Mouse (Mus musculus): Measurements from ENCODE around the gene Itih2. TPM values are rescaled to one million over a fixed set of nuclear protein-coding genes. Genes with fewer than 3 reads are reported as not detected.
A peak's percentile ranks its signal among the peaks of the same experiment; 100 is the strongest.

The Itih2 gene
- polyA plus RNA-seq, 1 experiment from 2014 or later: 3.4 TPM

DNA sequence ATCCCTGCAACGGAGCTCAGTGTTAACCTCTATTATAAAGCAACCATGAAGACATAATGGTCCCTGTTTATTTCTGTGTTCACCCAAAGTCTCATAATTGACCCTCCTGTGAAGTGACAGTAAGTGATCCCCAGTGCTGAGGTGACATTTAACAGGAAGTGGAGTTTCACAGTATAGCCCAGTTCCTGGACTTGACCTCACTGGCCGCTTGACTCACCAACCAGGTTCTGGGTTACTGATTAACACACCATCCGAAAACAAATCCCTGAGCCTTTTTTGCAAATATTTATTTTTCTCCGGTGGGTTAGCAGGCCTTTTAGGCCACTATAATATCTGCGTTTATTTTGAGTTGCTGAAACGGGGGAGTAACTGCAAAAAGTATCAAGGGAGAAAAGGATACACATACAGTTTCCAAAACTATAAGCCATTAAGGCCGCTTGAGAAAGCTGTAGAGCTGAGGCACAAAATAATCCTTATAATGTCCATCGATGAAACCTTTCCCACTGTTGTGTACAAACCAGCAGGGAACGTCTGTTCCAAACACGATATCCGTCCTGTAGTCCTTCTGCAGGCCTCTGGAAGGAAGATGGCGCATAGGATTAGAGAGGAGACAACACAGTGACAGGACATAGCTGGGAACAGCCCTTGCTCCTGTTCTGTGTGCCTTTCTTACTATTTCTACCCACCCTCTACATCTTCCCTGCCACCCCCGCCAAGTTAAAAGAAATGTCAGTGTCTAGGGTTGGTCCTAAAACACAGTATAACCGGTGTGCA is 36.7 kb downstream of the Itih2 start:
- no peak overlapping the region for H3K4me3 ChIP-seq (replicated peaks; ENCODE audit: low read length)
- H3K4me1 ChIP-seq (replicated peaks; ENCODE audit: control insufficient read depth, insufficient read depth, low read length): no peaks in the 10 kb centered on the region
- H3K36me3 ChIP-seq (replicated peaks; ENCODE audit: control insufficient read depth, insufficient read depth): peaks cover 52% of the 10 kb centered on the region
- WGBS: 91% methylated on average over 14 of the region's 14 CpGs
- H3K27me3 ChIP-seq (ENCODE audit: control insufficient read depth, insufficient read depth, low read length): no peaks in the 10 kb centered on the region
- DNase-seq (ENCODE audit: low spot score) (no peak), ATAC-seq (ENCODE audit: low FRiP score) (no peak)
- no peaks in the 10 kb centered on the region for H3K9me3 ChIP-seq (ENCODE audit: control insufficient read depth, low read length)
- H3K9ac ChIP-seq: no peak overlapping the region
- H3K27ac ChIP-seq: no peak overlapping the region
- no peak overlapping the region for H3K4me2 ChIP-seq (replicated peaks)

DNA sequence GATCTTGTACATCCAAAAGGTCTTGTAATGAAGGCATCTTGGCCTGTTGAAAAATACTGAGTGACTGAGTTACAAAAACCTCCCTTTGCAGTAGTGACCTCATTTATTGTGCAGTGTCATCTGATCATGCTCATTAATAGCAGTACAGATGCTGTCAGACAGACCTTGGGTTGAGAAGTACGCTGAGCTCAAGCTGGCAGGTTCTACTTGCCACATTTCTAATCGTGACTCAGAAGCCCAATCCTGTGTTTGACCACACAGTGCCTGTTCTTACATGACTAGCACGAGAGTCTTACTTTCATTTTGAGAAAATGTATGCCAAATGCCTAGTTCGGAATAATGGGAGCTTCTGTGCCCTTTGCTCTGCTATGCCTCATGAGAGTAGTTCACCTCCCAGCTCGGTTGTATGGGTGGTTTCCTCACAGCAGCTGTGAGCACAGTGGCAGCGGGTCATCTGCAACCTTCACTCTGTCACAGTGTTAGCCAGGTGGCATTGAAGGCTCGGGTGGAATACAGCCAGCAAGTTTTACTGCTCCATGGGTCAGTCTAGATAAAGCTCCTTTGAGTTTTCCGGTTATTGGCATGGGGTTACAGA is 43.8 kb downstream of the Itih2 start:
- Histone ChIP-seq H3K36me3 (replicated peaks; ENCODE audit: control insufficient read depth, insufficient read depth) (peaks cover 69% of the 10 kb centered on the region), H3K4me1 (replicated peaks; ENCODE audit: control insufficient read depth, insufficient read depth, low read length) (no peaks in the 10 kb centered on the region), H3K4me2 (replicated peaks) (no peak overlapping the region), H3K27me3 (ENCODE audit: control insufficient read depth, insufficient read depth, low read length) (no peaks in the 10 kb centered on the region), H3K4me3 (replicated peaks; ENCODE audit: low read length) (no peak overlapping the region), H3K9ac (no peak overlapping the region), H3K9me3 (ENCODE audit: control insufficient read depth, low read length) (no peaks in the 10 kb centered on the region), H3K27ac (no peak overlapping the region)
- ATAC-seq (ENCODE audit: low FRiP score): no peak
- DNase-seq (ENCODE audit: low spot score): no peak
- 90% methylated on average over 8 of the region's 8 CpGs for WGBS

DNA sequence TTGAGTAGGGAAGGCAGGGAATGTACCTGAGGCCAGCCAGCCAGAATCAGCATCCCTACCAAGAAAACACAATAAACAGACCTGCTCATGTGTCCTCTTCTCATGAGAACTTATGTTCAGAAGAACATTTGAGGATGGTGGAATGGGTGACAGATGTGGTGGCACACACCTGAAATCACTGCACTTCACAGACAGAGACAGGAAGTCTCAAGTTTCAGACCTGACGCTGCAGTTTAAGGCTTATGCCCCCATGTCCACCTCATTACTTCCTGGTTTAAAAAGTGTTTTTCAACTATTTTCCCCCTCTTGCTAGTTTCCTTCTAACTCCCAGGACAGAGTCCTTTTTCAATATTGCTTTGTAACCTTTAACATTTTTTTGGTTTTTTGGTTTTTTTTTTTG is 48.5 kb downstream of the Itih2 start:
- H3K4me2 ChIP-seq (replicated peaks): no peak overlapping the region
- H3K4me3 ChIP-seq (replicated peaks; ENCODE audit: low read length): no peak overlapping the region
- peaks cover 29% of the 10 kb centered on the region for H3K36me3 ChIP-seq (replicated peaks; ENCODE audit: control insufficient read depth, insufficient read depth)
- DNase-seq (ENCODE audit: low spot score): no peak
- H3K9ac ChIP-seq: no peak overlapping the region
- no peaks in the 10 kb centered on the region for H3K27me3 ChIP-seq (ENCODE audit: control insufficient read depth, insufficient read depth, low read length)
- H3K27ac ChIP-seq: no peak overlapping the region
- H3K9me3 ChIP-seq (ENCODE audit: control insufficient read depth, low read length): no peaks in the 10 kb centered on the region
- WGBS: 95% methylated on average over 1 of the region's 1 CpGs
- no peak for ATAC-seq (ENCODE audit: low FRiP score)
- H3K4me1 ChIP-seq (replicated peaks; ENCODE audit: control insufficient read depth, insufficient read depth, low read length): peaks cover 29% of the 10 kb centered on the region

DNA sequence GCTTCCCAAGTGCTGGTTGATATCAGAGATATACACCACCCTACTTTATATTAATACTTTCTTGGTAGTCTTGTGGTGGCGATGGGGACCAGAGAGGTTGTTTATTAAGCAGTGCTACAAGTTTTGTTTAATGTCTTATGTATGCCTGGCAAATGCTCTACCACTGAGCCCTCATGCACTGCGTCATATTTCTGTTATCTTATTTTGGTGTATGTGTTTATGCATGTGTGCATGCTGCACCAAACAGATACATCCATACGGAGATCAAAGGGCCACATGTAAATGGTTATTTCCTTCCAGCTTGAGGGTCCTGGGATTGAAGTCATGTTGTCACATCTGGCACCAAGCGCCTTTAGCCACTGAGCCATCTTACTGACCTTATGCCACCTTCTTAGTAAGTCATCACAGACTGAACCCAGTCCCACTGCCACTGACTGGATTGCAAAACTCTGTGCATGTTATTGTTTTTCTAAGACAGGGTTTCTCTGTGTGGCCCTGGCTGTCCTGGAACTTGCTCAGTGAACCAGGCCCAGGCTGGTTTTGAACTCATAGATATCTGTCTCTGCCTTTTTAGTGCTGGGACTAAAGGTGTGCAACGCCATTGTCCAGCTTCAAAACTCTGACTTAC is 49.6 kb downstream of the Itih2 start:
- peak overlapping the region; percentile 98 for H3K9ac ChIP-seq
- no peak for ATAC-seq (ENCODE audit: low FRiP score)
- 89% methylated on average over 5 of the region's 5 CpGs for WGBS

DNA sequence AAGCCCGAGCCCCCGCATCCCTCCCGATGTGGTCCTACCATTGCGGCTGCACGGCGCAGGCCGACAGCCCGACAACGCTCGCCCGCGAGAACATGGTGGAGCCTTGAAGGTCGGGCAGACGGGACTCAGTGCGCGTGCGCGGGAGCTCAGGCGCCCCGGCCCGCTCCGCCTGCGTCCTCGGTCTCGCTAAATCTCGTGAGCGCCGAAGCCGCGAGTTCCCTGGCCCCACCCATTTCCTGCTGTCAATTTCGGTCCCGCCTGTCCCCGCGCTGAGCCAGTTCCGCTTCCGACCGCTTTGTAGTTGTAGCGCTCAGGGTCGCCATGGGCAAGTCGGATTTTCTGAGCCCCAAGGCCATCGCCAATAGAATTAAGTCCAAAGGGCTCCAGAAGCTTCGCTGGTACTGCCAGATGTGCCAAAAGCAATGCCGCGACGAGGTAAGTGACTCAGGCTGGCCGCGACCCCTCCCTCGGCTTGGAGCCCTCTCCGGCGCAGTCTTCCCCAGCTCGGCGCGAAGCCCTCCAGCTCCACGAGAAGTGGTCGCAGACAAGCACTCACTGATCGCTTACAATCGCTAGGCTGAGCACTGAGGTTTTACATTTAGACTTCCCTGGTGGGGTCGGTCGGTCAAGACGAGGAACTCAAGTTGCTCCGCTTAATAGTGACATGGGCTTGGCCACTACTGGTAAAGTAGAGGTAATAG is 50.7 kb downstream of the Itih2 start, which contains the start of the genes Atp5c1 and Kin:
Gene Atp5c1, minus strand, starts transcription at position 201 of the 701 bp plus-strand sequence.
Gene Kin, plus strand, starts transcription at position 284 of the 701 bp plus-strand sequence.
- WGBS: under 1% methylated on average over 61 of the region's 61 CpGs
- peaks cover 38% of the 10 kb centered on the region for H3K4me1 ChIP-seq (replicated peaks; ENCODE audit: control insufficient read depth, insufficient read depth, low read length)
- H3K9ac ChIP-seq: peak within 1 kb of the TSS; percentile 98
- H3K27ac ChIP-seq: peak within 1 kb of the TSS; percentile 94
- H3K4me3 ChIP-seq (replicated peaks; ENCODE audit: low read length): peak within 1 kb of the TSS; percentile 92
- peaks cover 16% of the 10 kb centered on the region; the same call in 1 of the 2 replicates for H3K36me3 ChIP-seq (replicated peaks; ENCODE audit: control insufficient read depth, insufficient read depth)
- no peaks in the 10 kb centered on the region for H3K9me3 ChIP-seq (ENCODE audit: control insufficient read depth, low read length)
- peak within 1 kb of the TSS; percentile 82 for H3K4me2 ChIP-seq (replicated peaks)
- peak; percentile 99 for DNase-seq (ENCODE audit: low spot score)
- no peaks in the 10 kb centered on the region for H3K27me3 ChIP-seq (ENCODE audit: control insufficient read depth, insufficient read depth, low read length)
- peak; percentile 98 for ATAC-seq (ENCODE audit: low FRiP score)

More for the DNA sequence above, 49.6 kb downstream of the Itih2 start:
- H3K4me1 ChIP-seq (replicated peaks; ENCODE audit: control insufficient read depth, insufficient read depth, low read length): peaks cover 38% of the 10 kb centered on the region
- DNase-seq (ENCODE audit: low spot score): no peak
- H3K27me3 ChIP-seq (ENCODE audit: control insufficient read depth, insufficient read depth, low read length): no peaks in the 10 kb centered on the region
- peaks cover 21% of the 10 kb centered on the region for H3K36me3 ChIP-seq (replicated peaks; ENCODE audit: control insufficient read depth, insufficient read depth)
- peak overlapping the region; percentile 92 for H3K4me3 ChIP-seq (replicated peaks; ENCODE audit: low read length)
- no peak overlapping the region for H3K27ac ChIP-seq
- peak overlapping the region; percentile 73 for H3K4me2 ChIP-seq (replicated peaks)
- no peaks in the 10 kb centered on the region for H3K9me3 ChIP-seq (ENCODE audit: control insufficient read depth, low read length)

DNA sequence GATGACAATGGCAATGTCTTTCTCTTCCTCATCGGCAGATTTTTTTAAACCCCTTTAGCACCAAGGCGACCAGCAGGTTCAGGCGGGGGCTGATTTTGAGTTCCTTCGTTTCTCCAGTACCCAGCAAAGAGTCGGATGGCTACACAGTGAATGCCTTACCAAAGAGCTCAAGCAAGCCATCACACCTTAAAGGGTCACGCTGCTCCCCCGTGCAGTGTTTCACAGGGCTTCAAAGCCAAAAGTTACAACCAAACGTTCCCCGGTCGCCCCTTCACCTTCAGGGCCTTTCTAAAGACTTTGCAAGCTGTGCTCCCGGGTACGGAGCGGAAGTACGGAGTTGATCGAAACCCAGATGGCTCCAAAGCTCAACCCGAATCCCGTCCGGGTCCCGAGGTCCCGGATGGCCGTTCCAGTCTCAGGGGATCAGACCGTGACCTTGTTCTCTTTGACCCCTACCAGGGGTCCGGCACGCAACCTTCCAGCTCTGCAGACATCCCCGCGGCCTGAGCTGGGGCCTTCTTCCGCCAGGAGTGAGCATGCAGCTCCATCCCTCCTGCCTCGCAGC is 51.4 kb downstream of the Itih2 start:
- DNase-seq (ENCODE audit: low spot score) (no peak), ATAC-seq (ENCODE audit: low FRiP score) (no peak)
- 1% methylated on average over 28 of the region's 28 CpGs for WGBS
- H3K4me3 ChIP-seq (replicated peaks; ENCODE audit: low read length): peak overlapping the region; percentile 92
- H3K4me1 ChIP-seq (replicated peaks; ENCODE audit: control insufficient read depth, insufficient read depth, low read length): peaks cover 38% of the 10 kb centered on the region
- no peaks in the 10 kb centered on the region for H3K27me3 ChIP-seq (ENCODE audit: control insufficient read depth, insufficient read depth, low read length)
- H3K36me3 ChIP-seq (replicated peaks; ENCODE audit: control insufficient read depth, insufficient read depth): peaks cover 11% of the 10 kb centered on the region; the same call in 1 of the 2 replicates
- peak overlapping the region; percentile 82 for H3K4me2 ChIP-seq (replicated peaks)
- peak overlapping the region; percentile 98 for H3K9ac ChIP-seq
- H3K9me3 ChIP-seq (ENCODE audit: control insufficient read depth, low read length): no peaks in the 10 kb centered on the region
- peak overlapping the region; percentile 94 for H3K27ac ChIP-seq

DNA sequence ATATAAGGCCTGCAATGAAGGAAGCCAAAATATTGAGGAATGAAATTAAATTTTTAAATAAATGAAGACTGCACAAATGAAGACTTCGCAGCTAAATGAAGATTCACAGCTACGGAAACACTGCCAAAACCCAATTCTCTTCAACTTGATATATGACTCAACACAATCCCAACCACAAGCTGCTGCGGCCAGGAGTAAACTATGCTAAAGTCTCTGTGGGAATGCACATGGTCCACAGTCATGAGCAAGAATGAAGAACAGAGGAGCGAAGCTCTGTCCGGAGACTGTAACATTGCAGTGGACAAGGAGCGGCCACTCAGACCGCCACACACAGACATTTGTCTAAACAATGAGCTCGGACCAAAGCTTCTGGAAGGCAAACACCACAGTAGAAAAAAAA is 54.5 kb downstream of the Itih2 start:
- H3K4me2 ChIP-seq (replicated peaks): no peak overlapping the region
- no peaks in the 10 kb centered on the region for H3K9me3 ChIP-seq (ENCODE audit: control insufficient read depth, low read length)
- peaks cover 10% of the 10 kb centered on the region; the same call in 1 of the 2 replicates for H3K36me3 ChIP-seq (replicated peaks; ENCODE audit: control insufficient read depth, insufficient read depth)
- 93% methylated on average over 8 of the region's 8 CpGs for WGBS
- H3K9ac ChIP-seq: no peak overlapping the region
- H3K4me3 ChIP-seq (replicated peaks; ENCODE audit: low read length): no peak overlapping the region
- no peak for ATAC-seq (ENCODE audit: low FRiP score)
- no peak overlapping the region for H3K27ac ChIP-seq
- DNase-seq (ENCODE audit: low spot score): no peak
- H3K4me1 ChIP-seq (replicated peaks; ENCODE audit: control insufficient read depth, insufficient read depth, low read length): peaks cover 33% of the 10 kb centered on the region
- no peaks in the 10 kb centered on the region for H3K27me3 ChIP-seq (ENCODE audit: control insufficient read depth, insufficient read depth, low read length)

DNA sequence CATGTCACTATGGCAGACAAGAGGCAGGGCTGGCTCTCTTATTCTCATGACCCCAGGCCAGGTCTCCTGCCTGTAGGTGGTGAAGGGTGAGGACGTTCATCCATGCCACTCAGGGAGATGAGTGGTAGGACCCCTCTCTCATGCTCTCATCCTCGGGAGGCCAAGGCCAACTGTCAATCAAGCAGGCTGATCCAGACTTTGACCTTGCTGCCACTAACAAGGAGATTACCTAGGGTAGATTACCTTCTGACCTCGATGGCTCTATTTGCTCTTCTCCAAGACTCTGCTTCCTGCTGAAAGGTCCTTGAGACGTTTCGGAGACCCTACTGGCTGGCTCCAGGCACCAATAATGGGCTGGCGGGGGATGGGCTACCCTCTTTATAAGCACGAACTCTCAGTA is 56.7 kb downstream of the Itih2 start:
- peaks cover 26% of the 10 kb centered on the region for H3K4me1 ChIP-seq (replicated peaks; ENCODE audit: control insufficient read depth, insufficient read depth, low read length)
- peak; percentile 15; the same call in 1 of the 2 replicates for ATAC-seq (ENCODE audit: low FRiP score)
- no peak overlapping the region for H3K27ac ChIP-seq
- H3K9me3 ChIP-seq (ENCODE audit: control insufficient read depth, low read length): no peaks in the 10 kb centered on the region
- H3K36me3 ChIP-seq (replicated peaks; ENCODE audit: control insufficient read depth, insufficient read depth): peaks cover 13% of the 10 kb centered on the region; the same call in 1 of the 2 replicates
- H3K4me3 ChIP-seq (replicated peaks; ENCODE audit: low read length): no peak overlapping the region
- 86% methylated on average over 7 of the region's 7 CpGs for WGBS
- no peak overlapping the region for H3K9ac ChIP-seq
- no peak for DNase-seq (ENCODE audit: low spot score)
- H3K27me3 ChIP-seq (ENCODE audit: control insufficient read depth, insufficient read depth, low read length): no peaks in the 10 kb centered on the region
- no peak overlapping the region for H3K4me2 ChIP-seq (replicated peaks)
